Mouse (Mus musculus) midbrain, embryonic 16.5 days (tissue): ENCODE measurements at regions not wholly inside any gene's neighbourhood (a gene's known extent, or its start where the extent isn't known, plus 50 kb on each side); places are given as distances from the start of the nearest gene placed in this dataset.

Experiments used
- ATAC-seq: fragments of 200-750 bp; cut with Nextera tagmentation; 2 replicates; pipeline ENCODE4 v1.8.0; 2017; ENCODE audit warnings: moderate TSS enrichment
- H3K27ac ChIP-seq: fragments of 300-500 bp; sonication (generic); 2 replicates; pipeline ENCODE4 v1.5.1; 2014; ENCODE audit warnings: mild to moderate bottlenecking, low read length, mixed read lengths
- H3K27me3 ChIP-seq: fragments of 300-500 bp; sonication (generic); 2 replicates; pipeline ENCODE4 v1.6.1; 2014; ENCODE audit warnings: low read depth, low read length, mixed read lengths; ENCODE audit not compliant: control insufficient read depth, insufficient read depth
- H3K36me3 ChIP-seq: fragments of 300-500 bp; sonication (generic); 2 replicates; pipeline ENCODE4 v1.6.1; 2014; ENCODE audit warnings: mild to moderate bottlenecking, low read length, moderate library complexity, mixed read lengths; ENCODE audit not compliant: control insufficient read depth, insufficient read depth
- H3K4me1 ChIP-seq: fragments of 300-500 bp; sonication (generic); 2 replicates; pipeline ENCODE4 v1.6.1; 2014; ENCODE audit warnings: mild to moderate bottlenecking, low read length, mixed read lengths; ENCODE audit not compliant: control insufficient read depth, insufficient read depth
- H3K4me2 ChIP-seq: fragments of 300-500 bp; sonication (generic); 2 replicates; pipeline ENCODE4 v1.6.1; 2014; ENCODE audit warnings: mild to moderate bottlenecking, low read length, mixed read lengths
- H3K4me3 ChIP-seq: fragments of 300-500 bp; sonication (generic); 2 replicates; pipeline ENCODE4 v1.5.1; 2014; ENCODE audit warnings: low read depth, mild to moderate bottlenecking, low read length, moderate library complexity, mixed read lengths
- H3K9ac ChIP-seq: fragments of 300-500 bp; sonication (generic); 2 replicates; pipeline ENCODE4 v1.6.1; 2014; ENCODE audit warnings: low read depth, low read length, mixed read lengths
- H3K9me3 ChIP-seq: fragments of 300-500 bp; sonication (generic); replicated peaks from 2 replicates; pipeline ENCODE4 v1.6.1; 2014; ENCODE audit warnings: mild to moderate bottlenecking, low read length, mixed read lengths; ENCODE audit not compliant: control insufficient read depth, poor library complexity, severe bottlenecking
- WGBS: fragments of 180-500 bp; shearing (Covaris S2); extraction: QIAGEN DNeasy Blood & Tissue Kit; methylation state at CpG from one replicate; pipeline ENCODE4 v1.1.7; 2014; 5-methylcytosine and 5-hydroxymethylcytosine counted together

- Histone ChIP-seq H3K4me2 (no peak overlapping the region), H3K4me1 (peaks cover 3% of the 10 kb centered on the region; the same call in 1 of the 2 replicates), H3K36me3 (no peaks in the 10 kb centered on the region), H3K4me3 (no peak overlapping the region), H3K27me3 (no peaks in the 10 kb centered on the region), H3K9ac (no peak overlapping the region), H3K27ac (no peak overlapping the region), H3K9me3 (no peaks in the 10 kb centered on the region)
- ATAC-seq, result no peak
- 87% methylated on average over 4 of the region's 4 CpGs for WGBS
Observed at GRCm38 (mm10) chr11:112920131-112920530, 138.1 kb downstream of the Sox9 start.

- 70% methylated on average over 1 of the region's 1 CpGs for WGBS
- no peak overlapping the region for H3K27ac ChIP-seq
- no peak for ATAC-seq
- H3K9ac ChIP-seq, result no peak overlapping the region
- no peak overlapping the region for H3K4me2 ChIP-seq
- H3K4me3 ChIP-seq, result no peak overlapping the region
- no peaks in the 10 kb centered on the region for H3K9me3 ChIP-seq
- H3K36me3 ChIP-seq, result no peaks in the 10 kb centered on the region
- peaks cover 6% of the 10 kb centered on the region; the same call in 1 of the 2 replicates for H3K4me1 ChIP-seq
- no peaks in the 10 kb centered on the region for H3K27me3 ChIP-seq
Observed at GRCm38 (mm10) chr11:112924577-112924976, 142.6 kb downstream of the Sox9 start.

GRCm38 (mm10) chr11:112925140-112925539, 143.1 kb downstream of the Sox9 start:
- peaks cover 6% of the 10 kb centered on the region; the same call in 1 of the 2 replicates for H3K4me1 ChIP-seq
- no peaks in the 10 kb centered on the region for H3K27me3 ChIP-seq
- 62% methylated on average over 6 of the region's 6 CpGs for WGBS
- no peaks in the 10 kb centered on the region for H3K9me3 ChIP-seq
- H3K36me3 ChIP-seq, result no peaks in the 10 kb centered on the region
- no peak for ATAC-seq
- H3K27ac ChIP-seq, result no peak overlapping the region
- no peak overlapping the region for H3K9ac ChIP-seq
- H3K4me2 ChIP-seq, result no peak overlapping the region
- no peak overlapping the region for H3K4me3 ChIP-seq

- Histone ChIP-seq H3K36me3 (no peaks in the 10 kb centered on the region), H3K4me1 (peaks cover 6% of the 10 kb centered on the region; the same call in 1 of the 2 replicates), H3K27ac (no peak overlapping the region), H3K9me3 (no peaks in the 10 kb centered on the region), H3K4me2 (no peak overlapping the region), H3K27me3 (no peaks in the 10 kb centered on the region), H3K4me3 (no peak overlapping the region), H3K9ac (no peak overlapping the region)
- 69% methylated on average over 19 of the region's 19 CpGs for WGBS
- no peak for ATAC-seq
Observed at GRCm38 (mm10) chr11:112926330-112927025, 144.5 kb downstream of the Sox9 start.

GRCm38 (mm10) chr11:112930186-112930808, 148.3 kb downstream of the Sox9 start:
- Histone ChIP-seq H3K27me3 (no peaks in the 10 kb centered on the region), H3K36me3 (no peaks in the 10 kb centered on the region), H3K27ac (no peak overlapping the region), H3K4me2 (no peak overlapping the region), H3K9ac (no peak overlapping the region), H3K4me1 (0 out of 2 replicates have a peak, but pooled peaks cover 3% of the 10 kb centered on the region), H3K9me3 (no peaks in the 10 kb centered on the region), H3K4me3 (no peak overlapping the region)
- no peak for ATAC-seq
- WGBS, result 85% methylated on average over 10 of the region's 10 CpGs

- no peak overlapping the region for H3K4me2 ChIP-seq
- no peak overlapping the region for H3K27ac ChIP-seq
- no peak for ATAC-seq
- H3K9ac ChIP-seq, result no peak overlapping the region
- no peaks in the 10 kb centered on the region for H3K36me3 ChIP-seq
- no peaks in the 10 kb centered on the region for H3K4me1 ChIP-seq
- 94% methylated on average over 10 of the region's 10 CpGs for WGBS
- no peaks in the 10 kb centered on the region for H3K9me3 ChIP-seq
- H3K4me3 ChIP-seq, result no peak overlapping the region
- no peaks in the 10 kb centered on the region for H3K27me3 ChIP-seq
Observed at GRCm38 (mm10) chr11:112938035-112938434, 156.0 kb downstream of the Sox9 start.

GRCm38 (mm10) chr11:112951421-112951820, 169.4 kb downstream of the Sox9 start:
- no peak overlapping the region for H3K9ac ChIP-seq
- H3K27ac ChIP-seq, result no peak overlapping the region
- 64% methylated on average over 4 of the region's 4 CpGs for WGBS
- no peak overlapping the region for H3K4me3 ChIP-seq
- no peak overlapping the region for H3K4me2 ChIP-seq
- no peaks in the 10 kb centered on the region for H3K27me3 ChIP-seq
- ATAC-seq, result no peak
- H3K9me3 ChIP-seq, result no peaks in the 10 kb centered on the region
- H3K36me3 ChIP-seq, result no peaks in the 10 kb centered on the region
- H3K4me1 ChIP-seq, result no peaks in the 10 kb centered on the region

GRCm38 (mm10) chr11:112952356-112952755, 170.3 kb downstream of the Sox9 start:
- Histone ChIP-seq H3K27ac (no peak overlapping the region), H3K9me3 (no peaks in the 10 kb centered on the region), H3K27me3 (no peaks in the 10 kb centered on the region), H3K4me2 (no peak overlapping the region), H3K4me3 (no peak overlapping the region), H3K4me1 (no peaks in the 10 kb centered on the region), H3K9ac (no peak overlapping the region), H3K36me3 (no peaks in the 10 kb centered on the region)
- 53% methylated on average over 10 of the region's 10 CpGs for WGBS
- ATAC-seq, result no peak

GRCm38 (mm10) chr11:112953491-112953890, 171.5 kb downstream of the Sox9 start:
- Histone ChIP-seq H3K4me3 (no peak overlapping the region), H3K27ac (no peak overlapping the region), H3K4me2 (no peak overlapping the region), H3K9ac (no peak overlapping the region), H3K4me1 (no peaks in the 10 kb centered on the region), H3K27me3 (no peaks in the 10 kb centered on the region), H3K36me3 (no peaks in the 10 kb centered on the region), H3K9me3 (no peaks in the 10 kb centered on the region)
- WGBS, result 52% methylated on average over 4 of the region's 4 CpGs
- no peak for ATAC-seq
